In genomic region chr8:124573552-124574340, GRCm38 (mm10) we compare ENCODE assay signal across 8 mouse cellular contexts. TPM values are rescaled to one million over a fixed set of nuclear protein-coding genes. Genes with fewer than 3 reads are reported as not detected.
DNase-seq lines count a peak whose midpoint lies in the region; ATAC-seq lines count a peak whose summit lies in the region.

No protein-coding gene starts in this region.

- DNase-seq in forebrain, embryonic 10.5 days (ENCODE audit: extremely low spot score, low spot score): peak; percentile 86
- DNase-seq in cerebellum, postnatal 36 days: peak; percentile 93 to 96
- DNase-seq in gastrocnemius, postnatal 4 days (ENCODE audit: low spot score in 2 of 2): peak; percentile 84 to 89
- DNase-seq in kidney, adult 11 months: peak; percentile 79
- peak; percentile 93 for DNase-seq in limb, embryonic 10.5 days (ENCODE audit: low spot score)
- DNase-seq in spleen, postnatal 36 days (ENCODE audit: low spot score in 2 of 2): peak; percentile 62 to 63

- no peaks in the 10 kb centered on the region for H3K27me3 ChIP-seq in forebrain, embryonic 10.5 days (ENCODE audit: poor library complexity, severe bottlenecking)
- H3K27me3 ChIP-seq in forebrain, embryonic 12.5 days: no peaks in the 10 kb centered on the region
- H3K27me3 ChIP-seq in limb, embryonic 10.5 days (ENCODE audit: low read depth, poor library complexity, severe bottlenecking): no peaks in the 10 kb centered on the region
- H3K27me3 ChIP-seq in midbrain, embryonic 16.5 days (ENCODE audit: control insufficient read depth, insufficient read depth, low read depth, low read length): no peaks in the 10 kb centered on the region

- H3K4me3 ChIP-seq in forebrain, embryonic 10.5 days: no peak overlapping the region
- no peak overlapping the region for H3K4me3 ChIP-seq in forebrain, embryonic 12.5 days (replicated peaks)
- H3K4me3 ChIP-seq in limb, embryonic 10.5 days: no peak overlapping the region
- H3K4me3 ChIP-seq in midbrain, embryonic 16.5 days (ENCODE audit: low read depth, low read length): no peak overlapping the region

- peak overlapping the region; percentile 74 for H3K27ac ChIP-seq in forebrain, embryonic 10.5 days
- no peak overlapping the region for H3K27ac ChIP-seq in forebrain, embryonic 12.5 days
- H3K27ac ChIP-seq in limb, embryonic 10.5 days: peak overlapping the region; percentile 76
- no peak overlapping the region for H3K27ac ChIP-seq in midbrain, embryonic 16.5 days (ENCODE audit: low read length)

- H3K9me3 ChIP-seq in forebrain, embryonic 10.5 days: no peaks in the 10 kb centered on the region
- H3K9me3 ChIP-seq in forebrain, embryonic 12.5 days: no peaks in the 10 kb centered on the region
- no peaks in the 10 kb centered on the region for H3K9me3 ChIP-seq in limb, embryonic 10.5 days (replicated peaks)
- no peaks in the 10 kb centered on the region for H3K9me3 ChIP-seq in midbrain, embryonic 16.5 days (replicated peaks; ENCODE audit: control insufficient read depth, low read length, poor library complexity, severe bottlenecking)

- no peaks in the 10 kb centered on the region for H3K36me3 ChIP-seq in forebrain, embryonic 10.5 days (replicated peaks)
- H3K36me3 ChIP-seq in forebrain, embryonic 12.5 days (replicated peaks): no peaks in the 10 kb centered on the region
- no peaks in the 10 kb centered on the region for H3K36me3 ChIP-seq in limb, embryonic 10.5 days
- no peaks in the 10 kb centered on the region for H3K36me3 ChIP-seq in midbrain, embryonic 16.5 days (ENCODE audit: control insufficient read depth, insufficient read depth, low read length)

- ATAC-seq in forebrain, embryonic 12.5 days (ENCODE audit: low FRiP score): no peak
- ATAC-seq in midbrain, embryonic 16.5 days: 0 out of 2 replicates have a peak, but pooled peaks have one; percentile 25

- H3K4me2 ChIP-seq in forebrain, embryonic 12.5 days: no peak overlapping the region
- no peak overlapping the region for H3K4me2 ChIP-seq in midbrain, embryonic 16.5 days (ENCODE audit: low read length)

- 65% methylated on average over 15 of the region's 15 CpGs for WGBS in forebrain, embryonic 10.5 days
- 62% methylated on average over 15 of the region's 15 CpGs for WGBS in forebrain, embryonic 12.5 days
- WGBS in limb, embryonic 10.5 days: 66% methylated on average over 15 of the region's 15 CpGs
- WGBS in midbrain, embryonic 16.5 days: 59% methylated on average over 15 of the region's 15 CpGs

- H3K4me1 ChIP-seq in forebrain, embryonic 10.5 days: peaks cover 22% of the 10 kb centered on the region
- H3K4me1 ChIP-seq in forebrain, embryonic 12.5 days: 0 out of 2 replicates have a peak, but pooled peaks cover 2% of the 10 kb centered on the region
- peaks cover 20% of the 10 kb centered on the region for H3K4me1 ChIP-seq in limb, embryonic 10.5 days
- no peaks in the 10 kb centered on the region; the same call in 1 of the 2 replicates for H3K4me1 ChIP-seq in midbrain, embryonic 16.5 days (ENCODE audit: control insufficient read depth, insufficient read depth, low read length)

- no peak overlapping the region for H3K9ac ChIP-seq in forebrain, embryonic 12.5 days
- H3K9ac ChIP-seq in midbrain, embryonic 16.5 days (ENCODE audit: low read depth, low read length): no peak overlapping the region

RNA-seq across cellular contexts. Expression of gene Capn9, which starts 2.2 kb away (rescaled TPM):
- not detected in 2 replicates for polyA plus RNA-seq in forebrain, embryonic 10.5 days (2016; fragmentation: Nextera tagmentation; extraction: Ambion mirVana)
- polyA plus RNA-seq in forebrain, embryonic 12.5 days (2016; fragmentation: Nextera tagmentation; extraction: Ambion mirVana): 0.08 TPM in 1 of 2 replicates, not detected in the other
- total RNA-seq in gastrocnemius, postnatal 4 days (2021): not detected
- polyA plus RNA-seq in limb, embryonic 10.5 days (2016; fragmentation: Nextera tagmentation; extraction: Ambion mirVana): not detected in 2 replicates
- 0.17 and 0.20 TPM in 2 replicates for polyA plus RNA-seq in midbrain, embryonic 16.5 days (2015; fragmentation: Nextera tagmentation; extraction: Ambion mirVana)

RNA-seq across cellular contexts. Expression of gene Agt, which starts 4.2 kb away (rescaled TPM):
- not detected in 2 replicates for polyA plus RNA-seq in forebrain, embryonic 10.5 days (2016; fragmentation: Nextera tagmentation; extraction: Ambion mirVana)
- not detected in 2 replicates for polyA plus RNA-seq in forebrain, embryonic 12.5 days (2016; fragmentation: Nextera tagmentation; extraction: Ambion mirVana)
- 10 to 100 TPM; 28.5 to 37.1 TPM for total RNA-seq in gastrocnemius, postnatal 4 days (2021)
- polyA plus RNA-seq in limb, embryonic 10.5 days (2016; fragmentation: Nextera tagmentation; extraction: Ambion mirVana): not detected in 2 replicates
- polyA plus RNA-seq in midbrain, embryonic 16.5 days (2015; fragmentation: Nextera tagmentation; extraction: Ambion mirVana): 1.5 and 10.1 TPM in 2 replicates

RNA-seq across cellular contexts. Expression of gene Cog2, which starts 53.2 kb away (rescaled TPM):
- 45.5 and 45.7 TPM in 2 replicates for polyA plus RNA-seq in forebrain, embryonic 10.5 days (2016; fragmentation: Nextera tagmentation; extraction: Ambion mirVana)
- 43.9 and 44.8 TPM in 2 replicates for polyA plus RNA-seq in forebrain, embryonic 12.5 days (2016; fragmentation: Nextera tagmentation; extraction: Ambion mirVana)
- total RNA-seq in gastrocnemius, postnatal 4 days (2021): 10 to 100 TPM; 29.3 to 33.9 TPM
- polyA plus RNA-seq in limb, embryonic 10.5 days (2016; fragmentation: Nextera tagmentation; extraction: Ambion mirVana): 37.9 and 43.5 TPM in 2 replicates
- polyA plus RNA-seq in midbrain, embryonic 16.5 days (2015; fragmentation: Nextera tagmentation; extraction: Ambion mirVana): 33.0 and 34.5 TPM in 2 replicates

Comparison
In these comparisons a context has a peak if more than half of its experiments do, and no peak if none do; other contexts are left out.
1. H3K27ac ChIP-seq: peak in forebrain, embryonic 10.5 days (single experiment) and limb, embryonic 10.5 days (single experiment); none in forebrain, embryonic 12.5 days (single experiment) and midbrain, embryonic 16.5 days (single experiment).
2. Peak in every context shown above with its lines, with median percentiles within 50 percentile points of each other: DNase-seq.